Mouse (Mus musculus): ENCODE results near the gene Scarf1.

DNA sequence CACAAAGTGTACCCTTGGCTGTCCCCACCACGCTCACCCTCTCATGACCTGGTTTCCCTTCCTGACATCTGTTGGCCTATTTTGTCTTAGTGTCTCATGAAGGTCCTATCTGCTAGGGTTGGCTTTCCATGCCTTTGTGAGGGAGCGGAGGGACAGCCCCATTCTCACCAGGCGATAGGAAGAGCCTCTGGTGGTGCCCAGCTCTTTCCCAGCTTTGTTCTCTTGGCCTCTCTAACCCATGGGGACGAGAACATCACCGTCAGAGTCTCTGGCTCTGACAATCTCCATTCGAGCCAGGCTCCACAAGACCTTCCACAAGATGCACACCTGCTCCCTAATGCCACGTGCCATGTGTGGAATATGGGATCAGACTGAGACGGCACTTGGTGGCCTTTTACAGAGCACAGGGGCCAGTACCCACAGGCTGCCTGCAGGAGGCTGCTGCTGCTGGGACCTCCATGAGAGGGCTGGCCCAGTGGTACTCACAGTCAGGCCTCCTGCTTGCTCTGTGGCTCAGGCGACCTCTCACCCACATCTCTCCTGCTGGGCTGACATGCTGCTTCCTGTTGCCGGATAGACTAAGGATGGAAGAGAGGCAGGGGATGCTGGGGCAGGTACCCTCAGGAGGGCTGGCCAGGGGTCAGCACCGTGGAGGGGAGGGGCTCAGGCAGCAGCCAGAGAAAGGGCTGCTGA is 24.3 kb downstream of the Scarf1 start:
- TF ChIP-seq CTCF (IDR thresholded peaks at IDR 0.05; ENCODE audit: low read depth): peak; percentile 6; the same call in 1 of the 2 replicates
- TF ChIP-seq EP300 (IDR thresholded peaks at IDR 0.05; ENCODE audit: low read depth): no peak

Data from liver, embryonic 14.5 days (tissue).